Mouse (Mus musculus) spleen, postnatal 0 days (tissue): ENCODE measurements around the gene Olfr412. TPM values are rescaled to one million over a fixed set of nuclear protein-coding genes. Genes with fewer than 3 reads are reported as not detected.

ENCODE experiments used
- polyA plus RNA-seq: library from polyadenylated mRNA; unstranded; fragments of >200 nt; fragmentation: Nextera tagmentation; extraction: Ambion mirVana; gene quantifications from 2 replicates; pipeline ENCODE4 v1.2.1, GENCODE M21; 2015

Olfr412 gene
- polyA plus RNA-seq = not detected in 2 replicates

DNA sequence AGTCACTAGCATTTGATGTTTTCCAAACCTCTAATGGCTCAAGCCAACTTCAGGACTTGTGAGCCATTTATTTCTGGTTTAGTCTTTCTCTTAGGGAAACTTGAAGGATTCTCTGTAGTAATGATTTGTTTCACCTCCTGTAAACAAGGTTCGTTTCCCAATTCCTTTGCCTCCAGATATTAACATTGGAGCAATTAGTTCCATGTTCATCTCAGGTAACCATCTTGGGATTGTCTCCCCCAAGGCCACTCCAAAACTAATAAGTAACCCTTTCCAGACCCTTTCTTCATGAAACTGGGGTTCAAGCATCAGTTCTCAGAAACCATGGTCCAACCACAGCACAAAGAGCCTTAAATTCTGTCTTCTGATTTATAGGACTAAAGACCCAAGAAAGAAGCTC is at the start of gene Olfr412:
Olfr412 (plus strand) TSS at position 301 of the 400 bp plus-strand sequence.

GRCm38 (mm10) chr11:74337931-74338330 is 23.9 kb upstream of the Olfr412 start, which contains the start of gene Olfr410:
Gene Olfr410, minus strand, starts transcription at chr11:74338031.

DNA sequence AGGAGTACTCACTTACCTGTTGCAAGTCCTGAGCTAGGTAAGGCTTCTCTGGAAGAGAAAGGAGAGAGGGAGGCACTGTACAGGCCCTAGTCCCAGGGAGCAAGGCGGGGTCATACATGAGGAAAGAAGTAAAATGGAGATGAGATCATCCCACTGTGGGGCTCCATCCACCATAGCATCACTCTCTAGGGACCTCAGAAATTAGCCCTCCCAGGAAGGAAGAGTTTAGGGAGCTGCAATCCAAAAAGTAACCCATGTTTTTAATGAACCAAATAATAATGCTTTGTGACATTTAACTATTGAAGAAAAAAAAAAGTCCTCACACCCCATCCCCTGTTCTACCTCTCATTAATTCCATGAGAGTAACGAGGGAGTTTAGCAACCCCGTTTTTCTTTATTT is 9.3 kb upstream of the Olfr412 start, which contains the start of gene Olfr411:
Olfr411 (minus strand) TSS at position 101 of the 400 bp plus-strand sequence.

Other genes with a start within 250 kb of the Olfr412 start
- not detected in 2 replicates for gene Olfr401, start 248.4 kb upstream of the Olfr412 start, polyA plus RNA-seq
- gene Olfr402, start 208.5 kb upstream of the Olfr412 start, polyA plus RNA-seq = not detected in 2 replicates
- gene Olfr403, start 175.8 kb upstream of the Olfr412 start, polyA plus RNA-seq = not detected in 2 replicates
- not detected in 2 replicates for gene Olfr43, start 150.7 kb upstream of the Olfr412 start, polyA plus RNA-seq
- gene Olfr406, start 102.3 kb upstream of the Olfr412 start, polyA plus RNA-seq = not detected in 2 replicates
- not detected in 2 replicates for gene Olfr59, start 78.3 kb upstream of the Olfr412 start, polyA plus RNA-seq
- not detected in 2 replicates for gene Olfr410, start 24.0 kb upstream of the Olfr412 start, polyA plus RNA-seq
- not detected in 2 replicates for gene Olfr411, start 9.4 kb upstream of the Olfr412 start, polyA plus RNA-seq
- gene Rap1gap2, start 248.8 kb downstream of the Olfr412 start, polyA plus RNA-seq = 3.2 and 4.5 TPM in 2 replicates